Mouse (Mus musculus) forebrain, embryonic 14.5 days (tissue): ENCODE measurements around the gene Ift80. TPM values are rescaled to one million over a fixed set of nuclear protein-coding genes. Genes with fewer than 3 reads are reported as not detected.
A peak's percentile ranks its signal among the peaks of the same experiment; 100 is the strongest.
"Not testable (repeated sequence)": the region's sequence is repeated elsewhere in the genome, so short reads cannot be mapped to it uniquely, and the experiment has no call there.

Experiments used
- ATAC-seq: fragments of 200-750 bp; cut with Nextera tagmentation; 2 replicates; pipeline ENCODE4 v1.8.0; 2017; ENCODE audit warnings: mild to moderate bottlenecking, moderate library complexity
- DNase-seq: peaks from one replicate; pipeline ENCODE4 v3.0.0-alpha.2; 2015; ENCODE audit warnings: low spot score
- H3K27ac ChIP-seq: fragments of 300-500 bp; sonication (generic); 2 replicates; pipeline ENCODE4 v1.5.1; 2014; ENCODE audit warnings: low read depth, mild to moderate bottlenecking, control low read depth, low read length, moderate library complexity
- H3K27me3 ChIP-seq: fragments of 300-500 bp; sonication (generic); replicated peaks from 2 replicates; pipeline ENCODE4 v1.6.1; 2014; ENCODE audit warnings: low read length, control low read depth, mixed read lengths; ENCODE audit not compliant: control insufficient read depth, insufficient read depth
- H3K36me3 ChIP-seq: fragments of 300-500 bp; sonication (generic); 2 replicates; pipeline ENCODE4 v1.6.1; 2014; ENCODE audit warnings: low read length, control low read depth; ENCODE audit not compliant: control insufficient read depth, insufficient read depth
- H3K4me1 ChIP-seq: fragments of 300-500 bp; sonication (generic); 2 replicates; pipeline ENCODE4 v1.6.1; 2014; ENCODE audit warnings: antibody characterized with exemption, low read length, control low read depth; ENCODE audit not compliant: control insufficient read depth, insufficient read depth
- H3K4me2 ChIP-seq: fragments of 300-500 bp; sonication (generic); 2 replicates; pipeline ENCODE4 v1.6.1; 2014; ENCODE audit warnings: mild to moderate bottlenecking, control low read depth, low read length
- H3K4me3 ChIP-seq: fragments of 300-500 bp; sonication (generic); 2 replicates; pipeline ENCODE4 v1.5.1; 2014; ENCODE audit warnings: low read depth, low read length, control low read depth
- H3K9ac ChIP-seq: fragments of 300-500 bp; sonication (generic); 2 replicates; pipeline ENCODE4 v1.6.1; 2014; ENCODE audit warnings: mild to moderate bottlenecking, low read length, control low read depth, moderate library complexity
- H3K9me3 ChIP-seq: fragments of 300-500 bp; sonication (generic); replicated peaks from 2 replicates; pipeline ENCODE4 v1.6.1; 2016; ENCODE audit warnings: low read length, control low read depth, mixed read lengths; ENCODE audit not compliant: control insufficient read depth
- WGBS: fragments of 180-500 bp; shearing (Covaris S2); extraction: QIAGEN DNeasy Blood & Tissue Kit; methylation state at CpG from one replicate; pipeline ENCODE4 v1.1.7; 2014; 5-methylcytosine and 5-hydroxymethylcytosine counted together
- polyA plus RNA-seq: library from polyadenylated mRNA; unstranded; fragments of >200 nt; fragmentation: Nextera tagmentation; extraction: Ambion mirVana; gene quantifications from 2 replicates; pipeline ENCODE4 v1.2.1, GENCODE M21; 2014

Ift80 gene
- polyA plus RNA-seq, 1 experiment from 2014 or later: 12.5 TPM

GRCm38 (mm10) chr3:68936709-68937108 lies 67.7 kb downstream of the Ift80 start:
- Histone ChIP-seq H3K9ac (no peak overlapping the region), H3K36me3 (peaks cover 18% of the 10 kb centered on the region), H3K4me2 (no peak overlapping the region), H3K27me3 (no peaks in the 10 kb centered on the region), H3K27ac (no peak overlapping the region), H3K9me3 (no peaks in the 10 kb centered on the region), H3K4me1 (no peaks in the 10 kb centered on the region), H3K4me3 (no peak overlapping the region)
- 95% methylated on average over 3 of the region's 3 CpGs for WGBS
- ATAC-seq (no peak), DNase-seq (no peak)

GRCm38 (mm10) chr3:68935498-68935897 lies 68.9 kb downstream of the Ift80 start:
- Histone ChIP-seq H3K4me2 (no peak overlapping the region), H3K27me3 (no peaks in the 10 kb centered on the region), H3K9ac (no peak overlapping the region), H3K9me3 (no peaks in the 10 kb centered on the region), H3K27ac (no peak overlapping the region), H3K4me3 (no peak overlapping the region), H3K4me1 (no peaks in the 10 kb centered on the region), H3K36me3 (peaks cover 21% of the 10 kb centered on the region)
- ATAC-seq (no peak), DNase-seq (no peak)
- WGBS: 100% methylated on average over 1 of the region's 1 CpGs

- WGBS: 94% methylated on average over 7 of the region's 7 CpGs
- Histone ChIP-seq H3K36me3 (peaks cover 24% of the 10 kb centered on the region), H3K4me2 (no peak overlapping the region), H3K27me3 (no peaks in the 10 kb centered on the region), H3K27ac (no peak overlapping the region), H3K4me3 (no peak overlapping the region), H3K9ac (no peak overlapping the region), H3K9me3 (no peaks in the 10 kb centered on the region), H3K4me1 (no peaks in the 10 kb centered on the region)
- DNase-seq (no peak), ATAC-seq (no peak)
Observed at GRCm38 (mm10) chr3:68934259-68934658, 70.1 kb downstream of the Ift80 start.

GRCm38 (mm10) chr3:68928619-68929018 lies 75.8 kb downstream of the Ift80 start:
- Histone ChIP-seq H3K9ac (no peak overlapping the region), H3K4me1 (no peaks in the 10 kb centered on the region), H3K27ac (no peak overlapping the region), H3K4me3 (no peak overlapping the region), H3K36me3 (peaks cover 15% of the 10 kb centered on the region), H3K9me3 (no peaks in the 10 kb centered on the region), H3K27me3 (no peaks in the 10 kb centered on the region), H3K4me2 (no peak overlapping the region)
- ATAC-seq: no peak
- 89% methylated on average over 9 of the region's 9 CpGs for WGBS
- DNase-seq: no peak

GRCm38 (mm10) chr3:68907509-68907908 lies 96.9 kb downstream of the Ift80 start:
- no peak overlapping the region for H3K27ac ChIP-seq
- no peak overlapping the region for H3K9ac ChIP-seq
- ATAC-seq (no peak), DNase-seq (no peak)
- no peaks in the 10 kb centered on the region for H3K9me3 ChIP-seq
- WGBS: 91% methylated on average over 4 of the region's 4 CpGs
- H3K4me1 ChIP-seq: no peaks in the 10 kb centered on the region
- H3K36me3 ChIP-seq: no peaks in the 10 kb centered on the region
- H3K27me3 ChIP-seq: no peaks in the 10 kb centered on the region
- no peak overlapping the region for H3K4me2 ChIP-seq
- H3K4me3 ChIP-seq: no peak overlapping the region

GRCm38 (mm10) chr3:68904902-68905778 lies 99.2 kb downstream of the Ift80 start:
- no peak for ATAC-seq
- no peaks in the 10 kb centered on the region for H3K4me1 ChIP-seq
- H3K27me3 ChIP-seq: no peaks in the 10 kb centered on the region
- no peak overlapping the region for H3K27ac ChIP-seq
- H3K36me3 ChIP-seq: no peaks in the 10 kb centered on the region
- H3K4me2 ChIP-seq: no peak overlapping the region
- H3K9me3 ChIP-seq: no peaks in the 10 kb centered on the region
- H3K9ac ChIP-seq: no peak overlapping the region
- H3K4me3 ChIP-seq: no peak overlapping the region
- DNase-seq: no peak
- WGBS: 72% methylated on average over 2 of the region's 2 CpGs

- WGBS: 86% methylated on average over 20 of the region's 20 CpGs
- H3K4me1 ChIP-seq, H3K27me3 ChIP-seq, H3K4me2 ChIP-seq, DNase-seq, H3K9ac ChIP-seq, H3K36me3 ChIP-seq, ATAC-seq, H3K27ac ChIP-seq, H3K9me3 ChIP-seq, H3K4me3 ChIP-seq: not testable (repeated sequence)
Observed at GRCm38 (mm10) chr3:68902636-68903035, 101.7 kb downstream of the Ift80 start.

GRCm38 (mm10) chr3:68897154-68897553 lies 107.2 kb downstream of the Ift80 start:
- H3K27ac ChIP-seq: no peak overlapping the region
- no peak overlapping the region for H3K4me2 ChIP-seq
- ATAC-seq (no peak), DNase-seq (no peak)
- H3K9me3 ChIP-seq: no peaks in the 10 kb centered on the region
- H3K9ac ChIP-seq: no peak overlapping the region
- WGBS: 91% methylated on average over 5 of the region's 5 CpGs
- H3K4me1 ChIP-seq: no peaks in the 10 kb centered on the region
- H3K27me3 ChIP-seq: no peaks in the 10 kb centered on the region
- no peaks in the 10 kb centered on the region for H3K36me3 ChIP-seq
- no peak overlapping the region for H3K4me3 ChIP-seq

GRCm38 (mm10) chr3:68895426-68895825 lies 108.9 kb downstream of the Ift80 start:
- Histone ChIP-seq H3K27ac (no peak overlapping the region), H3K4me3 (no peak overlapping the region), H3K36me3 (no peaks in the 10 kb centered on the region), H3K4me1 (no peaks in the 10 kb centered on the region), H3K4me2 (no peak overlapping the region), H3K9me3 (no peaks in the 10 kb centered on the region), H3K27me3 (no peaks in the 10 kb centered on the region), H3K9ac (no peak overlapping the region)
- WGBS: 46% methylated on average over 4 of the region's 4 CpGs
- ATAC-seq (no peak), DNase-seq (peak; percentile 19)
